Mouse (Mus musculus): ENCODE measurements around the gene Klk10.

Klk10 gene

DNA sequence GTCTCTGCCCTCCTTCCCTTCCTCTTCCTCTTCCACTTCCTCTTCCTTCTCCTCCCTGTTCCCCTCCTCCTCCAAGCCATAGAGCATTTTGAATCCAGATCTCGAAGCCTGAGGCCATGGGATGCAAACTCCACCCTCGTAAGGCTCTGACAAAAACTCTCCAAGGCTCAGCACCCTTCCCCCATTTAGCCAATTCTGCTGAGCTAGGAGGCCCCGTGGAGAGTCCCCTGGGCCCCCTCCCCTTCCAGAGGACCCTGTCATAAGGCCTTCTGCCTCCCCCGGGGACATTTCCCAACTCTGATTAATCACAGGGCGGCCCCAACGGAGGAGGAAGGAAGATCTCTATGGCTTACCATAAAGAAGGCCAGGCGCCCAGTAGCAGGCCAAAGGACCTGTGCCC, 10.8 kb downstream of the Klk10 start, which contains the start of gene Klk9:
Klk9 (plus strand) TSS at position 301 of the 400 bp plus-strand sequence.
- DNase-seq (ENCODE audit: extremely low read depth, insufficient read length, low spot score) = no peak

DNA sequence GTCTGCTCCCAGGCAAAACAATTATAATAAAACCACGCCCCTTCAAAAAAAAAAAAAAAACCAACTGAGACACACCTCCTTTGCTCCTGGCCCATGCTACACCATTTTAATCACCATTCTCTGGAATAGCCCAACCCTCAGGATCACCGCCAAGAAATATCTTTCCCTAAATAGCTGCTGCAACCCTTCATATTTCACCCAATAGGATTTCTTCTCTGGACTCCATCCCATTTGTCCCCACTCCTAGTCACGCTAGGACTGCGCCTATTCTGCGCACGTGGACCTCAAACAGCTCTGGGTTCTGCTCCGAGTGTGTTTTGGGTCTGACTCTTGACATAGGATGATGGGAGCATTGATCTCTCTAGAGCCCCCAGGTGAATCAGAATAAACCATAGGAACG, 15.5 kb downstream of the Klk10 start:
- DNase-seq (ENCODE audit: extremely low read depth, insufficient read length, low spot score) = no peak

DNA sequence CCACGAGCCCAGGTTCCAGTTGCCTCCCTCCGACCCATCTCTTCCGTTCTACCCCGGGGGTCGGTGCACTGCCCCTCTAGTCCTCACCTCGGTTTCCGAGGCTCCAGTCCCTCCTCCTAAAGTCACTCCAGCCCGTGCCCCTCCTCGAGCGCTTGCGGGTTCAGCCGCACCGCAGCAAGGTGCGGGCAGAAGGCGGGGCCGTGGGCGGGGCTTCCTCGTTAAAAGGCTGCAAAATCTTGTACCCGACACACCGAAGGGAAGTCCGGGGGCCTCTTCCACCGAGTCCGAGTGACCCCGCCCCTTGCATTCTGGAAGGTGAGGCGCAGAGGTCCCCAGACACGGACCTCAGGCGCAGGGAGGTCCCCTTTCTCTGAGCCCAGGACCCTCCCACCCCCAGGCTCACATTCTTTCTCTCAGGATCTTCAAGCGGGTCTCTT, 16.5 kb downstream of the Klk10 start, which contains the start of gene Klk8:
Klk8 (plus strand) TSS at position 245 of the 437 bp plus-strand sequence.
- no peak for DNase-seq (ENCODE audit: extremely low read depth, insufficient read length, low spot score)

DNA sequence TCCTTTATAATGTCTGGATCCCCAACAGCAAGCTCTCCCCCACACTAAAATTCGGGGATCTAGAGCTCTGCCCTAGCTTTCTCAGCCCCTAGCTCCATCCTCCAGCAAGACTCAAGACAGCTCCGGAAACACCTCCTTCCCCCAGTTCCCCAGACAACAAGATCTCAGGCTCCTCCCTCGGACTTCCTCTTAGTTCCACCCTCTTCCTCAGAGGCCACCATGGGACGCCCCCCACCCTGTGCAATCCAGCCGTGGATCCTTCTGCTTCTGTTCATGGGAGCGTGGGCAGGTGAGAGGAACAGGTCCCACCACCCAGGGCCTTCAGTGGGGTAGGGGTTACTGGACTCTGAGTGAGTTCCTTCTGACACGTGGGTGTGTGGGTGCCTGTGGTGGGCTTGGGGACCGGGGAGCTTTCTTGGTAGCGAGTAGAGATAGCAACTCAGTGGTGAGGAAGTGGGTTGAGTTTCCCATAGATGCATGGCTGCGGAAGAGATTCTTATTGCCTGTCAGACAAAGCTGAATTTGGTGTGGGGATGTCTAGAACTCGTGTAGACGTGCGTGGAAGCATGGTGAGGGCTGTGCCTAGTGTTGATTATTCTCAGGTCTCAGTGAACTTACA, 17.1 kb downstream of the Klk10 start:
- DNase-seq (ENCODE audit: extremely low read depth, insufficient read length, low spot score) = no peak

DNA sequence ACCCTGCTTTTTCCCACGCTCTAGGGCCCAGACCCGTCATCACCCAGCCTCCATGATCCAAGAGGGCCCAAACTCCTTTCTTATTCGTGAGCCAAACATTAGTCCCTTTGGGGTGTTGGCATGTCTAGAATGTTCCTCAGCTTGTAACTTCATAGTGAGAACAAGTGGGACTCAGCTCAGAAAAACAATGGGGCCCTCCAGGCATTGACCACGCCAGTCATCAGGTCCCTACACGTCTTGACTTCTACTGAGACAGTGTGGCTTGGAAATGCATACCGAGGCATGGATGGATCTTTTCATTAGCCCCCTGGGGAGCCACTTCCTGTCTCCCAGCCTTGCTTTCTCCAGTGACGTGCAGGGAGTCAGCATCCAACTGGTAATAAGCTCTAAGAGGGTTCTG, 19.0 kb downstream of the Klk10 start:
- no peak for DNase-seq (ENCODE audit: extremely low read depth, insufficient read length, low spot score)

DNA sequence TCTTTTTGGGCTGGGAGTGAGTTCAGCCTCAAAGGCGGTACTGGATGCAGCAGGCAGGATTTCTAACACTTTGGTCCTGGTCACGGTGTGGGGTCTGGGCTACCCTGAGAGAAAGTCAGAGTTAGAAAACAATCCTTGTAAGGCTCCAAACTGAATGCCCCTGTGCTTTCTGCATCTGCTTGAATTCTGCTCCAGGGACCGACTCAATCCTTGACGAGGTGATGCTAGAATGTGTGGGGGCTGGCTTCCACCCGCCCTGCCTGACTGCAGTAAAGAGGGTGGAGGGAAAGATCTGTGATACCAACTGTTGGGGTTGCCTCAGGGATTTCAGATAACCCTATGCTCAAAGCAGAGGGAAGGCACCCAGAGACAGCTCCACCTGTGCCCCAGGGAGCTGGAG, 30.2 kb downstream of the Klk10 start, which contains the start of gene Klk7:
Klk7 (plus strand) TSS at position 301 of the 400 bp plus-strand sequence.
- DNase-seq (ENCODE audit: extremely low read depth, insufficient read length, low spot score) = no peak

DNA sequence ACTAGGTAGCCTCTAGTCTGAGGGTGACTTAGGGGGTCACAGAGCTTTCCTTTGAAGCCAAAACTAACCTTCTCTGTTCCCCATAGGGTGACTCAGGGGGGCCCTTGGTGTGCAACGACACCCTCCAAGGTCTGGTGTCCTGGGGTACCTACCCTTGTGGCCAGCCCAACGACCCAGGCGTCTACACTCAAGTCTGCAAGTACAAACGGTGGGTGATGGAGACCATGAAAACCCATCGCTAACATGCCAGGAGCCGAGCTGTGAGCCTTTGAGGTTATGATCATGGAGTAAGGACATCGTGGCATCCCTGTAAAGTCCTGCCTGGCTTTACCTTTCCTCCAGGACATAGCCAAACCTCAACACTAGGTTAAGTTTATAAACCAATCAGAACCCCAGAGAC, 34.4 kb downstream of the Klk10 start:
- no peak for DNase-seq (ENCODE audit: extremely low read depth, insufficient read length, low spot score)

DNA sequence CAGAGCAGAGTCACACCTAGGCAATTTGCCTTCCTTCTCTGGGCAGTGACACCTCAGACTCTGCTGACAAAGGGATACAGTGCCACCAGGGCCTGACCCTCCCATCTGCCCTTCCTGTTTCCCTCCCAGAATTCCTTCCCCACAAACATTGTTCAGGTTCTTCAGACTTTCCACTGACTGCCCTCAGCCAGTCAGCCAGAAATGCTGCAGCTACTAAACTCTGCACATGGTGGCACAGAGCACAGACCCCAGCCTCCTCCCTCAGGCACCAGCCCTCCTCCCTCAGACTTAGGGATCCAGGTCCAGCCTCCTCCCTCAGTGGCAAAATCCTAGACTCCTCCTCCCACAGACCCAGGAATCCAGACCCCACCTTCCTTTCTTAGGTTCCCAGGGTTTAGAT, 35.9 kb downstream of the Klk10 start:
- no peak for DNase-seq (ENCODE audit: extremely low read depth, insufficient read length, low spot score)

DNA sequence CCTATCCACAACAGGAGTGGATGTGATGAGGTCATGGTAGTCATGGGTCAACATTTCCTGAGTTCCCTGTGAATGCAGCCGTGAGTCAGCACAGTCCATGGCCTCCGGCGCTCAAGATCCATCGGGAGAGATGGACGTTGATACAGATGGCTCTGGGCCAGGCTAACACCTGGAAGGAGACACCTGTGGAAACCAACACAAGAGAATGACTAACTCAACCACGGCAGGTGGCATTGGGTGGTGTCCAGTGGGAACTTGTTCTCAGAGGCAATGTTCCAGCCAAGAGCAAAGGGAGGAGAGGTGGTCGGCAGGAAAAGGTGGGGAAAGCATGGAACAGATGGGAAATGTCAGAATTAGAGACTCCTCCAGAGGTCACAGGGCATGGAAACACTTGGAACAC, 40.7 kb downstream of the Klk10 start:
- DNase-seq (ENCODE audit: extremely low read depth, insufficient read length, low spot score) = no peak

DNA sequence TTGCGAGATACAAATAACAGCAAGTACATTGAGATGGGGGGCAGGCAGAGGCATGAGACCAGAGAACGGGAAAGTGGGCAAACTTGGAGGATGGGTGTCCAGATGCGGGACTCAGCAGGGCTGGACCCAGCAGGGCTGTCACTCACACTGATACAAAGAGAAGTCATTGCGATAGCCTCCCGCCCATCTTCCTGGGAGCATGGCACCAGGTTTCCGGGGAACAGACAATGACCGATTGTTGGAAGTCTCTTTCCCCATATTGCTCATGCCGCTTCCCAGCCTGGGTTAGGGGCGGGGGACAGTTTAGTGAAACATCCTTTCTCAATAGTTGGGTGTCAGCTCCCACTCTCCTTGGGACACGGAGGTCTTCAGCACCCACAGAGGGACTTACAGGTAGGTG, 43.4 kb downstream of the Klk10 start, which contains the start of gene Klk6:
Klk6 (plus strand) TSS at position 301 of the 400 bp plus-strand sequence.
- DNase-seq (ENCODE audit: extremely low read depth, insufficient read length, low spot score) = no peak

DNA sequence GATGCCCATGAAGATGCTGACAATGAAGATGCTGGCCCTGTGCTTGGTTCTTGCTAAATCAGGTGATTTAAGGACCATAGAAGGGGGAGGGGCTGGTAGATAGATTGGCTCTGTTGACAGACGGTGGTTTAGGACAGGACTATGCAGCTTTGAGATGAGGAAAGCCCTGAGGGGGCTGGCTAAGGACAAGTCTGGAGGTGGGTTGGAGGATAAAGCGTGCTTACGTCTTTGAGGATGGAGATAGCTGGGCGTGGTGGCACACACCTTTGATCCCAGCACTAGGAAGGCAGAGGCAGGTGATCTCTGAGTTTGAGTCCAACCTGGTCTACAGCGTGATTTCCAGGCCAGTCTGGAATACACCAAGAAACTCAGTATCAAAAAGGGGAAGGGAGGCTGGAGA, 45.2 kb downstream of the Klk10 start:
- DNase-seq (ENCODE audit: extremely low read depth, insufficient read length, low spot score) = no peak

DNA sequence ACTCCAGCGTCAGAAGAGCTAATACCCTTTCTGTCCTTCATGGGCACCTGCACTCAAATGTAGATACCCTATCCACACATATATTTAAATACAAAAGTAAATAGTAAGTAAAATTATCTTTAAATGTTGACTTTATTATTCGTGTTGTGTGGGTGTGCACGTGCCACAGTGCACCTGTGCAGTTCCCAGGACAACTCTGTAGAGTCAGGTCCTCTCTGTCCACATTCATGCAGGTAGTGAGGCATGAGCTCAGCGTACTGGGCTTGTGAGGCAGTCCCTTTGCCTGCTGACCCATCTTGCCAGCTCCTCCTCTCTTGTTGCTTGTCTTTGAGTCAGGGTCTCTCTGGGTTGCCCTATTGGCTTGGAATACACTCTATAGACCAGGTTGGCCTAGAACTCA, 46.9 kb downstream of the Klk10 start:
- DNase-seq (ENCODE audit: extremely low read depth, insufficient read length, low spot score) = no peak

DNA sequence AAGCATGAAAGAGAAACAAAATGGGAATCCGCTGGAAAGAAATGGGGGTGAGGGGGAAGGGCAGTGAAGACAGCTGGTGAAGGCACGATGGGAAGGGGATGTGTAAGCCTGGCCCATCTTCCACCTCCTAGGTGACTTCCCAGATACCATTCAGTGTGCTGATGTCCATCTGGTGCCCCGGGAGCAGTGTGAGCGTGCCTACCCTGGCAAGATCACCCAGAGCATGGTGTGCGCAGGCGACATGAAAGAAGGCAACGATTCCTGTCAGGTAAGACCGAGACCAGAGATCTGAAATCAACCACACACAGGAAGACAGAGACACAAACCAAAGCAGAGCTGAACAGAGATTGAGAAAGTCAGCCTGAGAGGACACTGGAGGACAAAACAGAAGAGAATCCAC, 48.2 kb downstream of the Klk10 start:
- no peak for DNase-seq (ENCODE audit: extremely low read depth, insufficient read length, low spot score)
